Mouse (Mus musculus) neutrophil, adult 5-6 weeks (primary cell): Measurements from ENCODE around the gene Olfr743. TPM values are rescaled to one million over a fixed set of nuclear protein-coding genes. Genes with fewer than 3 reads are reported as not detected.
"Not testable (repeated sequence)": the region's sequence is repeated elsewhere in the genome, so short reads cannot be mapped to it uniquely, and the experiment has no call there.

ENCODE experiments used
- ATAC-seq: fragments of 151-379, 151-347 bp; 2 replicates; pipeline ENCODE4 v1.8.0; 2017; ENCODE audit warnings: mild to moderate bottlenecking, moderate TSS enrichment; ENCODE audit not compliant: insufficient number of reproducible peaks, poor library complexity, low FRiP score, severe bottlenecking; ENCODE audit errors: extremely low read depth
- total RNA-seq: library from RNA; stranded (forward); fragments of 200-1000 nt; gene quantifications from 2 replicates; pipeline ENCODE4 v1.2.3, GENCODE M21; 2017

The Olfr743 gene
- not detected in 2 replicates for total RNA-seq

DNA sequence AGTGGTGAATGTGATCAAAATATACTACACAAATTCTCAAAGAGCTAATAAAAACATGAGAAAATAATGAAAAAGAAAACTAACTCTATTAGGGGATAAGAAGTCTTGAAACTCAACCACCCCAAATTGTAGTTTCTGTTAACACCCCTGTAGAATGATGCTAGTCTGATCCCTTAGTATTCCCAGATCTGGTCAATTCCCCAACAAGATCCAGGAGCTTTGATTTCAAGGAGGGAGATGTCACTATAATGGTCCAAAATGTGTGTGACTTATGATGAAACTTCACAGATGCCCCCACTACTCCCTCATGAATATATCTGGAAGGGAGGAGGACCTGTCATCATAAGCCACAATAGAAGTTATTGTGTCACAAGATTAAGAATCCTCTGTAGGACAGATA, at the start of gene Olfr743:
Gene Olfr743 (plus strand): TSS at position 301 of the 400 bp plus-strand sequence.
- ATAC-seq, result no peak

- ATAC-seq, result no peak
Observed at GRCm38 (mm10) chr14:50472438-50472837, 49.2 kb upstream of the Olfr743 start, which contains the start of gene Olfr741. Gene Olfr741, plus strand, starts transcription at chr14:50472738.

GRCm38 (mm10) chr14:50478406-50478805, 43.2 kb upstream of the Olfr743 start:
- ATAC-seq, result no peak

DNA sequence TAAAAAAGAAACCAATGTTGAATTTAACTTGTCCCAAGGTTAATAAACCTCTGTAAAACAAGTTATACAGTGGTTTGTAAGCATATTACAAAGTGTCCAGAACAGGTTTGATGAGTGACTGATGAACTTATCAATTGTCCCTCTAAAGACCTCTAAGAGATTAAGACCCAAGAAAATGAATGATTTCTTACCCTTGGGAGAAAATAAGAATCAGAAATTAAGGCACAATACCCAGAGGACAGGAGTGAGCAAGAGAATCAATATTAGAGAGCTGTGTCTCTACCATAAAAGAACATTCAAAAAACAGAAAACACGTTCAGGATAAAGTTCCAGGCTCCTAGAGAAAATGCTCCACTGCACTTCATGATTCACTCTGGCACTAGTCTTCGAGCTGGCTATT, 18.3 kb upstream of the Olfr743 start, which contains the start of gene Olfr742:
Gene Olfr742 (plus strand): TSS at position 301 of the 400 bp plus-strand sequence.
- no peak for ATAC-seq

GRCm38 (mm10) chr14:50552734-50553133, 31.1 kb downstream of the Olfr743 start:
- no peak for ATAC-seq

- not testable (repeated sequence) for ATAC-seq
Observed at GRCm38 (mm10) chr14:50573056-50573455, 51.4 kb downstream of the Olfr743 start.

Other genes with a start within 250 kb of the Olfr743 start
- not detected in 2 replicates for gene Olfr732, start 237.6 kb upstream of the Olfr743 start, total RNA-seq
- not detected in 2 replicates for gene Olfr733, start 220.3 kb upstream of the Olfr743 start, total RNA-seq
- not detected in 2 replicates for gene Olfr734, start 195.1 kb upstream of the Olfr743 start, total RNA-seq
- gene Olfr735, start 173.0 kb upstream of the Olfr743 start, total RNA-seq, result not detected in 2 replicates
- gene Tlr11, start 163.9 kb upstream of the Olfr743 start, total RNA-seq, result 0.12 TPM in 1 of 2 replicates, not detected in the other
- gene Olfr736, start 140.7 kb upstream of the Olfr743 start, total RNA-seq, result not detected in 2 replicates
- gene Olfr738, start 114.3 kb upstream of the Olfr743 start, total RNA-seq, result not detected in 2 replicates
- gene Olfr739, start 103.2 kb upstream of the Olfr743 start, total RNA-seq, result not detected in 2 replicates
- 0.23 TPM in 1 of 2 replicates, not detected in the other for gene Olfr740, start 76.3 kb upstream of the Olfr743 start, total RNA-seq
- gene Olfr741, start 49.1 kb upstream of the Olfr743 start, total RNA-seq, result 0.81 TPM in 1 of 2 replicates, not detected in the other
- gene Olfr742, start 18.2 kb upstream of the Olfr743 start, total RNA-seq, result not detected in 2 replicates
- gene Olfr744, start 93.0 kb downstream of the Olfr743 start, total RNA-seq, result 0.25 TPM in 1 of 2 replicates, not detected in the other
- gene Olfr745, start 117.5 kb downstream of the Olfr743 start, total RNA-seq, result not detected in 2 replicates
- not detected in 2 replicates for gene Olfr746, start 125.2 kb downstream of the Olfr743 start, total RNA-seq
- gene Olfr747, start 171.4 kb downstream of the Olfr743 start, total RNA-seq, result not detected in 2 replicates
- gene Olfr748, start 185.5 kb downstream of the Olfr743 start, total RNA-seq, result not detected in 2 replicates
- not detected in 2 replicates for gene Olfr749, start 223.3 kb downstream of the Olfr743 start, total RNA-seq